Mouse (Mus musculus): Measurements from ENCODE around the gene Ikzf1.
A peak's percentile ranks its signal among the peaks of the same experiment; 100 is the strongest.

The Ikzf1 gene

GRCm38 (mm10) chr11:11684930-11685852 is at the start of gene Ikzf1:
Gene Ikzf1, plus strand, starts transcription at chr11:11685003.
- peak; percentile 86 for DNase-seq (ENCODE audit: low read depth, low spot score)

DNA sequence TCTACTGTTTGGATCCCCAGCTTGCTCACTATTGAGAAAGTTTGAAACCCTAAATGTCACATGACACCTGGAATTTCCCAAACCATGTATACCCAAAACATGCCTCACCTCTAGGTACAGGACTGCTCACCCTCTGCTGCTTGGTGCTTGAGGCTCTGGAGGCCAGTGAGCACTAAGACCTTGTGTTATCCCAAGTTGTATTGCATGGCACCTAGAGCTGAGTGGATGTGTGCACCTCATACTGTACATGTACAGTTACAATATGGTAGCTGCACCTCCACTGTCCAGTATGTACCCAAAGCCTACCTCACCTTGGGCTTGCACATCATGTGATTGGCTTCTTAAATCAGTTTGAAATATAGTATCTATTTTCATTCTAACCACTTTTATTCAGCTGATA is 40.5 kb upstream of the Ikzf1 start:
- DNase-seq (ENCODE audit: low read depth, low spot score): no peak

DNA sequence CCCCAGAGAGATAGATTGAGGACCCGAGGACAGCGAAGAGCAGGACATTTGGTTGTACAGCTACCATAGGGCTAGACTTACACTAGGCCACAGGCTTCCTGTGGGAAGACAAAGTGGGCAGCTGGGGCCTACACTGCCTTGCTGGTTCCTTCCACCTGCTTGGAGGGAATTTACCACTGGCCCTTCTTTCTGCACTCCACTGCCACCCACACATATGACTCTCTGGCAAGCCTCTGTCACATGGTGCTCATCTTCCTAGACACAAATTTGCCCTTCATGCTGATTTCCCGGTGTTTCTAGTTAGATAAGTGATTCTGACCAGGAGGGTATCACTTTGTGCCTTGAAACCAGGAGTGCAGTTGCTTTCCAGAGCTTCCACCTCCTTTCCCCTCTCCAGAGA is 28.4 kb upstream of the Ikzf1 start:
- DNase-seq (ENCODE audit: low read depth, low spot score): no peak

DNA sequence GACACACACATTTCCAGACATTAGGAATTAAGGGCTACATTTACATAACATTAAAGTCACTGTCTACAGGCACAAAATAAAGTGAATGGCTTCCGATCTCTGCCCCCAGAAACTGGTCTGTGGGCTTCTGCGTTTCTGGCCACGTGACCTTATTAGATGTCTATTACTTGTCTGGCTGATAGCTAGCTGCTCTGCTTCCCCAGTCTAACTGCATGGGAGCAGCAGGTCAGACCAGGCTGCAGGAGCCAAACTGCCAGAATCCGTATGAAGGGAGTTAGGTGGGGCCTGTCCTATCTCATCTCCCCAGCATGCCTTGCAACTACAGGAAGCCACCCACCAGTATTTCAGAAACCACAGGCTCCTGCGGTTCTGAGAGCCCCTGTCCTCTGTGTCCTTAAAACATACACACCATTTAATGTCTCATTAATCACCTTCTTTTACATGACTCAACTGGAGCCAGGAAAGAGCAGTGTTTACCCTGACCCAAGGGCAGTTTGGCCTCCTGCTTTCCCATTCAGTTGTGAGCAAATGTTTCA is 27.7 kb upstream of the Ikzf1 start:
- peak; percentile 11 for DNase-seq (ENCODE audit: low read depth, low spot score)

DNA sequence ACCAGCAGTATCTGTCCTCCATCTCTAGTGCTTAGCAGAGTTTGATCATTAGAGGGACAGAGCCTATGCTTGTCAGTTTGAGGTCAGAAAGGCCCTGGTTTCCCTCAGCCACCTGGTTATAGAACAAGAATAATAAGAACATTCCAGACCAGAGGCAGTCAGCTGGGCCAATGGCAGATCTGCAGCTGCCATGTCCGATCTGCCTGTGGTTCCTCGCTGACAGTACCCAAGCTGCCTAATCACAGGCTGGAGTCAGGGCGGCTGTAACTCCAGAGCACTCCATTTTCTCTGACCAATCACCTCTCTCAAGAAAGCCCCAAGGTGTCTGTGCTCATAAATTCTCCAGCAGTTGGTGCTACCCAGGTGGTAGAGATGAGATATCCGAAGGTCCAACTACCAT is 27.2 kb upstream of the Ikzf1 start:
- DNase-seq (ENCODE audit: low read depth, low spot score): no peak

DNA sequence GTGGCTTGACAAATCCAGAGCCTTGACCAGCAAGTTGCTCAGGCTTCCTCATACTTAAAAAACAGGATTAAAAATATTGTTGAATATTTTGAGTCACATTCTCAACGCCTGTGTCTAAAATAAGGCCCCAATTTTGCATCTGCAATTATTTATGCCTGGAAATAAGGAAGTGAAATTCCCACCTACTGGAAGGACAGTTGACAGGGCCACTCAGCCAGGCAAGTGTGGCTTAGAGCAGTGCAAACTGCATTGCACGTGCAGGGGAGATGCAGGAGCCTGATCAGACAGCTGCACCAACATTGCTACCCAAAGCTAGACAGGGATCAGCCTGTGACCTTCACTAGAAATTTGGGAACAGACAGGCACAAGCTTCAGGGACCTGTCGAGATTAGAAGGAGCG is 26.0 kb upstream of the Ikzf1 start:
- DNase-seq (ENCODE audit: low read depth, low spot score): no peak

DNA sequence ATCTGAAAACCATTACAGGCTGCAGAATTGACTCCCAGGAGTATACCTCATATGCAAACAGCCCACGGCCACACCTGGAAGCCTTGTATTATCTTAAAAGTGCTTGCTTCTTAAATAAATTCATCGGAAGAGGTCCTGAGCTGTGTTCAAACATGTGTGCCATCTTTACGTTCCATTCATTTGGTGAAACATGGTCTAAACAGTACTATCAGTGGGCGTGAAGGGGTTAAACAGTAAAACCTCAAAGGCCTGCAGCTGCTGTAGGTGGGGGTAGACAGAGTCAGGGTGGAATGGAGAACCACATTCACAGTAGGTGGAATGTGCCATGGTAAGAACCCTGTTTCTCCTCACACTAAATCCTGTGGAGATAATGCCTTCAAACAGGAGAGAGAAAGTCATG is 24.2 kb upstream of the Ikzf1 start:
- DNase-seq (ENCODE audit: low read depth, low spot score): no peak

GRCm38 (mm10) chr11:11667254-11667921 is 17.4 kb upstream of the Ikzf1 start:
- no peak for DNase-seq (ENCODE audit: low read depth, low spot score)

DNA sequence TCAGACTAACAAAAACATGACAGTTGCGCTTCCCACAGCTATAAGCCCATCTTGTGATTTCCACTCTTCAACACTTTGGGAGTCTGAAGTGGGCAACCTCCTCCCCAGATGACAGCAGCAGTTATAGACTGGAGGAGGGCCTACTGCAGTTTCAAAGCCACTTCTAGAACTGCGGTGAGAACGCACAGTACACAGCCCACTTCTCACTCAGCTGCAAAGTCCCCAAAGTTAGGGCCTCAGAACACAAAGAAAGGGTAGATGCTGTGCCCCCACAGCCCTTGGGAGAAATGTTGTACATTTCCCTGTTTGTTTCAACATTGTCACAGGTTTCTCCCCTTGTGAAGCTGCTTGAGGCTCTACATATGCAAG is 16.9 kb upstream of the Ikzf1 start:
- DNase-seq (ENCODE audit: low read depth, low spot score): no peak

DNA sequence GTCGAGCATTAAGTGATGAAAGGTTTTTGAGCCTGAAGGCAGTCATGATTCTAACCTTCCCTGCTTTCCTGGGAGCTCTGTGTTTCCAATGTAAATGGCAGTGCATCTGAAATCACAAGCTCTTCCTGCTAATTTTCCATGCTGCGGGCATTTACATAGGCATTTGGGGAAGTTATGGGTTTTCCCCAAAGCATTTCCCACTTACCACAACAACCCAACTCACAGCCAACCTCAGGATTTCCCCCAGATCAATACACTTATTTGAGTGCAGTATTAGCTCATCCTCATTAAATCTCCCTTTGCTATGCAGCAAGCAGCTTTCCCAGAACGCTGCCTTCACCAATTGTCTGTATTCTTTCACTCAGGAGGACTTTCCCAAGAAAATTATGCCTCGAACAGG is 11.8 kb upstream of the Ikzf1 start:
- DNase-seq (ENCODE audit: low read depth, low spot score): no peak

DNA sequence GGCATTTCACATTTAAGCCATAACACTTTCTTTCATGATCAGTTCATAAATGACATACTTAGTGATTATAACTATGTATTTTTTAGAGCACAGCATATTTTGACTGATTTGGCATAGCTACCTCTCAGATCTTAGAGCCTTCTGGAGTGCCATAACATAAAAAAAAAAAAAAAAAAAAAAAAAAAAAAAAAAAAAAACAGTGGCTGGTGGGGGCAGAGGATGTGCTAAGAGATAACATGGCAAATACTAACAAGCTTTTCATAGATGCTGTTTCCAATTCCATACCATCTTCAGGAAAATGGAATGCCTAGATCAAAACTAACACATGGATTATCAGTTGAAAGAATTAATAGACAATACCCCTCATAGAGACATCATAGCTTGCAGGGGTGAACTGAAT is 9.7 kb upstream of the Ikzf1 start:
- DNase-seq (ENCODE audit: low read depth, low spot score): no peak

GRCm38 (mm10) chr11:11676068-11676741 is 8.6 kb upstream of the Ikzf1 start:
- no peak for DNase-seq (ENCODE audit: low read depth, low spot score)

GRCm38 (mm10) chr11:11677165-11677564 is 7.6 kb upstream of the Ikzf1 start:
- no peak for DNase-seq (ENCODE audit: low read depth, low spot score)

GRCm38 (mm10) chr11:11678972-11679371 is 5.8 kb upstream of the Ikzf1 start:
- no peak for DNase-seq (ENCODE audit: low read depth, low spot score)

DNA sequence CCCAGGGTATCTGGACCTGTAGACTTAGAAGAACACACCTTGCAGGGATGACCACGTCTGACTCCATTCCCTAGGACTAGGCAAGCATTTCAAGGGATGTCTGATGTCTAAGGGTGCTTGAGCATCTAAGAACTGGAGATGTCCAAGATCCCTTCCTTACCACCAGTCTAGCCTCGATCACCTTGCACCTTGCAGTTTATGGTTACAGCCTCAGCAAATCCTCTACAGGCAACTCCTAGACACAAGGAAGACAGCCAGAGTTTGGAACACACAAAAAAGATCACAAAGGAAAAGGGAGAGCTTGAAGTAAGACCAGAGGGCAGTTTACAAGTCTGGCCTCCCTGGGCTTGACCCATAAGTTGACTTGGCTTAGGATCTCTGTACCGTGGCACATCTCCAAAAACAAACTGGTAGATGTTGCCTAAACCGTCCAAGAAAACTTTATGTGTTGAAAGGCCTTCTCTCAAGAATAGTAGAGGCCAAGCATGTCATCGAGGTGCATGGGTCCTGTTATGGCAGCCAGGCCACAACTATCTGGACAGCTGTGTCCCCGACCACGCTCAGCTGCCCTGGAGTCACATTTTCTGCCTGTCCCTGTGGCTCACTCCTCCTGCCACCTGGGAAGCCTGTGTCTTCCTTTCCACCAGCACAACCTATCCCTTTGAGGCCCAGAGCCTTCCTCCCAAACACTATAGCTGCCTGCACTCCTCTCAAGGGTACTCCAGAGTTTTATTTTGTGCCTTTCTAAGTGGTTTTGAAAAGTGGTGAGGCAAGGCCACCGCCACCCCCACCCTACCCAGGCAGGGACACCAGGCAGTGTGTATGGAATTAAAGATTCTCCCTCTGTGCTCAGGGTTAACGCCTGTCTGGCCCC is 510 bp upstream of the Ikzf1 start:
- peak; percentile 5 for DNase-seq (ENCODE audit: low read depth, low spot score)

- DNase-seq (ENCODE audit: low read depth, low spot score): peak; percentile 76
Measured at GRCm38 (mm10) chr11:11685853-11686395, 1.1 kb downstream of the Ikzf1 start.

GRCm38 (mm10) chr11:11686569-11687051 is 1.8 kb downstream of the Ikzf1 start:
- DNase-seq (ENCODE audit: low read depth, low spot score): peak; percentile 30

DNA sequence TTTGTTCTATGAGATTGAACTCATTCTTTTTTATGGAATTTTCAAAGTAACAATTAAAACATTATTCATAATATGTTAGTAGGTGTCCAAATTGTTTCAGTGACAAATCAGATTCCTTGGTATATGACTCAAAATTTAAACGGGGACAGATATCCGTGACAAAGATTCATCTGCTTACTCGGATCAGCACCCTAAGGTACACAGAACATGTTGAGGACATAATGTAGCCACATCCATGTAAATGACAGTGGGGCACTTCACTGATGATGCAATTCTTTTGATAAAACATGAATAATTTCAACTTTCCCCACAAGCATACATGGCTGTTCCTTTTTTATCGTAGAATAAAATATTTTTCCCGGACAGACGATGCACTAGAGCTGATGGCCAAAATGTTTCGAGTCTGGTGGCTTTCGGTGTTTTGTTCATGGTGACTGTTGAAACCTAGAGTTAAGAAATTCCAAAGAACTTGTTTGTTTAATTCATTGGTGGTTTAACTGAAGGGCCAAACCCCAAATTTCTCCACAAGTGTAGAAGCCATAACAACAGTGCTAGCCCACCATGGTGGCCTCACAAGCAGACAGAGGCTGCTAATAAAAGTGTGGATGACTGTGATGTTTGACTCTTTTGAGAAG is 2.9 kb downstream of the Ikzf1 start:
- DNase-seq (ENCODE audit: low read depth, low spot score): no peak

DNA sequence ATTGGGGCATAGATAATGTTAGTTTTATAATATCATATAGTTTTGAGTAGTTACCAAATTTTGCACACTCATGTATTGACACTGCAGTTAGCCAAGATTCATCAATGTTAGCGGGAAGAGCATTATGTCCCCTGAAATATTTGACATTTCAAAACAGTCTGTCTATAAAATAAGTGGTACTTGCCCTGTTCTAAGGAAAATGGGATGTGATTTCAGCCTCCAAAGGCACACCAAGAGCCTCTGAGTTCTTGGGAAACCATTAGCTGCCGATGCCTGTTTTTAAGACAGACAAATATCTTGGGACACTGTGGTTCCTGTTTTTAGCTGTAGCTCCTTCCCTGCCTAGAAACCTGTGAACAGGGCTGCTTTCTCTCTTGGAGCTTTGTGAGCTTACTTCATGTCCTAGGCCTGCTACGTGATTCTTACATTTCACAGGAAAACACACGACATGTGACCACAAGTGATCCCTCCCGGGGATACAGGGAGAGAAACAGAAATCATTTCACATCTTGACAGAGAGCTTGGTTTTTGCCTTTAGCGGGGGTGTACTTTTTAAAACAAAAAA is 4.0 kb downstream of the Ikzf1 start:
- no peak for DNase-seq (ENCODE audit: low read depth, low spot score)

DNA sequence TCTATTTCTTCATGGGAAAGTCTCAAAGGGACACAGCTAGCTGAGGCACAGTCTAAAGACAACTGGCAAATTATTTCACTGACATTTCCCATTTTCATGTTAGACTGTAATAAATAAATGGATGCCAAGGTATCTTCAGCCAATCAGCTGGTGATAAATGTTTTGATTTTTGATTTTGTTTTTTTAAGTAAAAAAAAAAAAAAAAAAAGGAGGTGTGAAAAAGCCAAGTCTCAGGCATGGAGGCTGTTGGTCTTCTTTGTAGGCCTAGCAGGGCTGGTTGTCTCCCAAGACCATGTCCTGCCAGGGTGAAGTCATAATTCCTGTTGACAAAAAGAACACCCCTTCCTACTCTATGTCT is 4.9 kb downstream of the Ikzf1 start:
- DNase-seq (ENCODE audit: low read depth, low spot score): no peak
